Mouse (Mus musculus) megakaryocyte-erythroid progenitor cell, adult 5-6 weeks (primary cell): ENCODE data around the gene Secisbp2. TPM values are rescaled to one million over a fixed set of nuclear protein-coding genes. Genes with fewer than 3 reads are reported as not detected.
"Not testable (repeated sequence)": the region's sequence is repeated elsewhere in the genome, so short reads cannot be mapped to it uniquely, and the experiment has no call there.

Experiments used
- ATAC-seq: replicated peaks from 2 replicates; pipeline ENCODE4 v1.8.0; 2016; ENCODE audit warnings: mild to moderate bottlenecking, inconsistent platforms; ENCODE audit not compliant: severe bottlenecking, poor library complexity, low FRiP score, low TSS enrichment
- total RNA-seq, 2 experiments: library from RNA; stranded (forward) in 1 of 2; stranded (reverse) in 1 of 2; fragments of 200-1000, 215-1000 nt in 1 of 2; fragments of >200 nt in 1 of 2; fragmentation: Nextera tagmentation in 1 of 2; gene quantifications; 2 replicates each; pipeline ENCODE4 v1.2.3; 2014 to 2017

Gene Secisbp2
- total RNA-seq (2014; fragmentation: Nextera tagmentation) (33.2 and 41.6 TPM in 2 replicates), total RNA-seq (2017) (29.6 and 31.8 TPM in 2 replicates)

- peak; percentile 93 for ATAC-seq
Measured at GRCm38 (mm10) chr13:51651408-51652064, at the start of gene Secisbp2. TSS of gene Secisbp2 (plus strand) at chr13:51651697.

- no peak for ATAC-seq
Measured at GRCm38 (mm10) chr13:51602764-51603163, 48.7 kb upstream of the Secisbp2 start.

GRCm38 (mm10) chr13:51603221-51603893, 48.1 kb upstream of the Secisbp2 start:
- ATAC-seq = no peak

GRCm38 (mm10) chr13:51603894-51604244, 47.6 kb upstream of the Secisbp2 start:
- ATAC-seq = no peak

GRCm38 (mm10) chr13:51609231-51609630, 42.3 kb upstream of the Secisbp2 start:
- ATAC-seq = no peak

GRCm38 (mm10) chr13:51611060-51611459, 40.4 kb upstream of the Secisbp2 start:
- no peak for ATAC-seq

- ATAC-seq = no peak
Measured at GRCm38 (mm10) chr13:51611500-51611899, 40.0 kb upstream of the Secisbp2 start.

- ATAC-seq = no peak
Measured at GRCm38 (mm10) chr13:51615815-51616214, 35.7 kb upstream of the Secisbp2 start.

- ATAC-seq = no peak
Measured at GRCm38 (mm10) chr13:51616417-51617044, 35.0 kb upstream of the Secisbp2 start.

- no peak for ATAC-seq
Measured at GRCm38 (mm10) chr13:51617306-51617705, 34.2 kb upstream of the Secisbp2 start.

- ATAC-seq = no peak
Measured at GRCm38 (mm10) chr13:51617861-51618260, 33.6 kb upstream of the Secisbp2 start.

- no peak for ATAC-seq
Measured at GRCm38 (mm10) chr13:51618602-51619001, 32.9 kb upstream of the Secisbp2 start.

GRCm38 (mm10) chr13:51622626-51623025, 28.9 kb upstream of the Secisbp2 start:
- no peak for ATAC-seq

- no peak for ATAC-seq
Measured at GRCm38 (mm10) chr13:51623678-51624077, 27.8 kb upstream of the Secisbp2 start.

GRCm38 (mm10) chr13:51628273-51628848, 23.1 kb upstream of the Secisbp2 start:
- ATAC-seq = no peak

- no peak for ATAC-seq
Measured at GRCm38 (mm10) chr13:51631354-51631992, 20.0 kb upstream of the Secisbp2 start.

- ATAC-seq = no peak
Measured at GRCm38 (mm10) chr13:51632560-51633218, 18.8 kb upstream of the Secisbp2 start.

- ATAC-seq = not testable (repeated sequence)
Measured at GRCm38 (mm10) chr13:51635384-51635783, 16.1 kb upstream of the Secisbp2 start.

GRCm38 (mm10) chr13:51638958-51639357, 12.5 kb upstream of the Secisbp2 start:
- peak; percentile 81 for ATAC-seq
